Mouse (Mus musculus): Measurements from ENCODE around the gene C87436.

Gene C87436

DNA sequence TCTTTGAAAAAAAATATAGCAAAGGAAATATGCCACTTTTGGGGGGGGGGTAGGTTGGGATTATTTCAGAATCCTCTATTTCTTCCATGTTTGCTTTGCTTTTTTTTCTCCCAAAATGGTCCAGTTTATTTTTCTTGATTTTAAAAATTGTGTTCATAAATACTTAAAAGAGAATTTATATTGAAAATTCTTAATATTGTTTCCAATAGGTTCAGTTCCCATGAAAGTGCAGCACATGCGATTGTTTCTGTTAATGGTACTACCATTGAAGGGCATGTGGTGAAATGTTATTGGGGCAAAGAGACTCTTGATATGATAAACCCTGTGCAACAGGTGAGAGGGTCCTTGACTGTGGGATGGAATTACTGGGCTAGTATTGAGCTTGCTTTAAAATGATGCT, 11.8 kb upstream of the C87436 start, which contains the start of gene Gm44790:
Gene Gm44790, plus strand, starts transcription at position 301 of the 400 bp plus-strand sequence.
- DNase-seq (ENCODE audit: low read depth, low spot score) = no peak

- DNase-seq (ENCODE audit: low read depth, low spot score) = no peak
These were observed 6.6 kb upstream of the C87436 start for GRCm38 (mm10) chr6:86431531-86431930.

GRCm38 (mm10) chr6:86433696-86434095, 4.5 kb upstream of the C87436 start:
- no peak for DNase-seq (ENCODE audit: low read depth, low spot score)

GRCm38 (mm10) chr6:86437711-86438110, 463 bp upstream of the C87436 start:
- peak; percentile 67 for DNase-seq (ENCODE audit: low read depth, low spot score)

- DNase-seq (ENCODE audit: low read depth, low spot score) = no peak
These were observed 934 bp downstream of the C87436 start for GRCm38 (mm10) chr6:86439119-86439496.

DNA sequence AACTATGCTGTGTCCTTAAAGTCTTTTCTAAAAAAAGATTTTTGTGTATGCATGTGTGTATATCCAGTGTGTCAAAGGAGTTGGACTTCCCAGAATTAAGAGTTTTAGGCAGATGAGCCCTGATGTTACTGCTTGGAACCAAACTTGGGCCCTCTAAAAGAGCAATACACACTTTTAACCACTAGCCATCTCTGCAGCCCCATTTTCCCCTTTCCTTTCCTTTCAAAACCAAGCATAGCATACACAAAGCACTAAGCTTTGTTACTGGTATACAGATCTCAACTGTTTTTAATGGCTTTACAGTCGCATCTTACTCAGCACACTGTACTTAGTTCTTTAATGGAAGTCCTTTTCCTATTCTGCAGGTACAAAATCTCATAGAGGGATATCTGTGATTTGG, 1.4 kb downstream of the C87436 start:
- DNase-seq (ENCODE audit: low read depth, low spot score) = peak; percentile 6

GRCm38 (mm10) chr6:86441571-86441970, 3.4 kb downstream of the C87436 start:
- no peak for DNase-seq (ENCODE audit: low read depth, low spot score)

DNA sequence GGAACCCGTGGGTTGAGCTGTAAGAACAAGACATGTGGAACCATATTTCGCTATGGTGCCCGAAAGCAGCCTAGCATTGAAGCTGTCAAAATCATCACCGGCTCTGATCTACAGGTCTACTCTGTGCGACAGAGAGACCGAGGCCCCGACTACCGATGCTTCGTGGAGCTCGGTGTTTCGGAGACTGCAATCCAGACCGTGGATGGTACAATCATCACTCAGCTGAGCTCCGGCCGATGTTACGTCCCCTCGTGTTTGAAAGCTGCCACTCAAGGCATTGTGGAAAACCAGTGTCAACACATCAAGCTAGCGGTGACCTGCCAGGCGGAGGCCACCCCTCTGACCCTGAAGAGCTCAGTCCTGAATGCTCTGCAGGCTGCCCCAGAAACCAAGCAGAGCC, 7.4 kb downstream of the C87436 start:
- DNase-seq (ENCODE audit: low read depth, low spot score) = no peak

GRCm38 (mm10) chr6:86446927-86447568, 8.9 kb downstream of the C87436 start:
- DNase-seq (ENCODE audit: low read depth, low spot score) = no peak

DNA sequence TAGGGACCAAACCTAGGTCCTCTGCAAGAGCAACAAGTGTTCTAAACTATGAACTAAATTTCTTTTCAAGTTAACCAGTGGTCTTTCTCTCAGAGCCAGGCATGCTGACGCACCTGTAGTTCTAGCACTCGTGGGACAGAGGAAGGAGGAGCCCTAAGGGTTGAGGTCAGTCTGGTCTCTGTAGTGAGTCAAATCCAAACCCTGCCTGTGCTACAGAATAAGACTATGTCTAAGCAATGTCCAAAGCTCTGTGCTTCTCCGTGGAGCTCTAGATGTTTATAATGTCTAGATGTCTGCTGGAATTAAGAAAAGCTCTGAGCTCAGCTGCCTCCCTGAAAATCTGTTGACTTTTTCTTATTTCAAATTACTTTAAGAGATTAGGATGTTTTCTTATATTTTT, 18.6 kb downstream of the C87436 start:
- DNase-seq (ENCODE audit: low read depth, low spot score) = no peak

- DNase-seq (ENCODE audit: low read depth, low spot score) = no peak
These were observed 24.9 kb downstream of the C87436 start for GRCm38 (mm10) chr6:86463079-86463478.

- DNase-seq (ENCODE audit: low read depth, low spot score) = no peak
These were observed 33.1 kb downstream of the C87436 start for GRCm38 (mm10) chr6:86471317-86471716.

GRCm38 (mm10) chr6:86471760-86472099, 33.6 kb downstream of the C87436 start:
- no peak for DNase-seq (ENCODE audit: low read depth, low spot score)

DNA sequence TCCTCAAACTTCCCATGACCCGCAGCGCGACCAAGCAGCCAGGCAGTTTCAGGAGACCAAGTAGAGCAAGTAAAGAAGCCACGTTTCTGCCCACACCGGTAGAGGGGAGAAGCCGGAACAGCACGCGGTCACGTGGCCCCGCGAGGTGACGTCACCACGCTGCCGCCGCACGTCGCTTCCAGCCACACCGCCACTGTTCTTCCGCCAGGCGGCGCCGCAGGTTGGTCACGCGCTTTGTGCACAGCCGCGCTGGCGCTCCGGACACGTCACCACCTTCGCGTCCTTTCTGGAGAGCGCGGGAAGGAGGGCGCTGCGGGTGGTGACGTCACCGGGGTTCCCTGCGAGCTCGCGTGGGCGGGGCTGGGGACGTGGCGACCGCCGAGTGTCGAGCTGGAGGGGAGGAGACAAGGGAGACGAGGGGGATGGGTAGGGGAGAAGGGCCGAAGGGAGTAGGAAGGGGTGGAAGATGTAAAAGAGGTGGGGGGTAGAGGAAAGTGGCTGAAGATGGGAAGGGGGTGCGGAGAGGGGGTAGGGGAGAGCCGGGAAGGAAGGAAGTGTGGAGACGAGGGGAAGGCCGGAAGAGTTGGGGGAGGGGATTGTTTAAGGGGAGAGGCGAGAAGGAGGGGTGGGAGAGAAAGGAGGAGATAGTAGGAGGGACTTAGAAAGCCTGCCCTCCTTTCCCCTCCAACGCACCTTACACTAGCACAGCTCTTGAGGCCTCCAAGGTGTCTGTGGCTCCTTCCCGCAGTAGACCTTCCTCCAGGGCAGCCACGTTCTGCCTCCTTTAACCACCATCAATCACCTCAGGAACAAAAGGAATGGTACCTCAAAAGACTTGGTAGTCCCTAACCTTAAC, 34.2 kb downstream of the C87436 start:
- peak; percentile 100 for DNase-seq (ENCODE audit: low read depth, low spot score)

GRCm38 (mm10) chr6:86473077-86473476, 34.9 kb downstream of the C87436 start:
- DNase-seq (ENCODE audit: low read depth, low spot score) = peak; percentile 18

DNA sequence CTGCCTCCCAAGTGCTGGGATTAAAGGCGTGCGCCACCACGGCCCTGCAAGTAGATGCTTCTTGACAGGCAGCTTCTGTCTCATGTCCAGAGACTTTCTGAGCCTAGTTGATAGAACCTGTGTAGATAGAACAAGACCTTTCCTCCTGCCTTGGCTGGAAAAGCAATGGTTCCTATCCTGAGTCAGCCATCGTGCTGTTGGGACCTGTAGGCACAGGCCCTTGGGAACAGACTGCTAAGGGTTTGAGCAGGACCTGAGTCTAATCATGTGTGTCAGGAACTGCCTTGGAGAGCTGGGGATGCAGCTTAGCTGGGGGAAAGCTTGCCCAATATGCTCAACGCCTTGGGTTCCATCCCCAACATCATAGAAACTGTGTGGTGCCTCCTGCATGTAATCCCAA, 35.9 kb downstream of the C87436 start:
- DNase-seq (ENCODE audit: low read depth, low spot score) = no peak

DNA sequence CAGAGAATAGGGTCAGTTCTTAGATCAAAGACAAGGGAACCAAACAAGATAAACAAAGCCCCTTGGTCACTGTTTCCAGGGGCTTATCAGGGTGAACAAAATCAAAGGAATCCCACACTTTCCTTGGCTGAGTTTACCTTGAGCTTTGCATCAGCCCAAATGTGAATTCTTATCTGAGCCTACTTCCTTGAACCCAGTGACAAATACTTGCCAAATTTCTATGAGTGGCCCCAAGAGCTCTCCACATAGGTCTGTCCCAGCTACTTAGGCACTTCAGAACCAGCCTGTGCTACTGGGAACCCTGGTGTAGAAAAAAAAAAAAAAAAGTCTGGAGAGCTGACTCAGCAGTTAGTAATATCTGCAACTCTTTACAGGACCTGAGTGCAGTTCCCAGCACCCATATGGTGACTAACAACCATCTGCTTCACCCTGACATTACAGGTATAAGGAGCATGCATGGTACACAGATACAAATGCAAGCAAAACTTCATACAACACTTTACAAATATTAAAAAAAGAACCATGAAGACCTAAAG, 36.5 kb downstream of the C87436 start:
- no peak for DNase-seq (ENCODE audit: low read depth, low spot score)

- DNase-seq (ENCODE audit: low read depth, low spot score) = no peak
These were observed 37.4 kb downstream of the C87436 start for GRCm38 (mm10) chr6:86475462-86476167.

DNA sequence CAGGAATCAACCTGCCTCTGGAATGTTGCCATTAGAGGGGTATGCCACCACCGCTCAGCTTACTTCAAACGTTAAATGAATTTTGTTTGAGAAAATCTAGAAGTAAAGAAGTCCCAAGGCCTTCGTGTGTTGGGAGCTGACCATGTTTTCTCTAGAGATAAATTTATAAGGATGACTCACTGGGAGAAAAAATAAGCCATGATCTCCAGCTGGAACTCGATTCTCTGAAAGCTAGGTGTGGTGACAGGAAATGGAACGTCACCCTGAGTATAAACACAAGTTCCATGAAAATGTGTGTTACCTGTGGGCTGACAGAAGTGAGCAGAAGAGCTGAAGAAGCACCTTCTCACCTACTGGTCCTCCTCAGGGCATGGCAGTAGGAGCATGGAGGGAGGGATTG, 38.8 kb downstream of the C87436 start:
- DNase-seq (ENCODE audit: low read depth, low spot score) = no peak

- DNase-seq (ENCODE audit: low read depth, low spot score) = peak; percentile 45
These were observed 41.1 kb downstream of the C87436 start for GRCm38 (mm10) chr6:86479311-86479710.

GRCm38 (mm10) chr6:86479816-86480188, 41.6 kb downstream of the C87436 start:
- DNase-seq (ENCODE audit: low read depth, low spot score) = no peak

- DNase-seq (ENCODE audit: low read depth, low spot score) = peak; percentile 74
These were observed 42.1 kb downstream of the C87436 start for GRCm38 (mm10) chr6:86480189-86480831.
